Mouse (Mus musculus) testis, adult 2 months (tissue): ENCODE results near the gene Eno1. TPM values are rescaled to one million over a fixed set of nuclear protein-coding genes. Genes with fewer than 3 reads are reported as not detected.
"Not testable (repeated sequence)": the region's sequence is repeated elsewhere in the genome, so short reads cannot be mapped to it uniquely, and the experiment has no call there.

Source experiments
- H3K27ac ChIP-seq: fragments of 200-500 bp; 2 replicates; pipeline ENCODE4 v1.5.1; 2012; ENCODE audit warnings: low read depth, low read length; ENCODE audit not compliant: control insufficient read depth, insufficient read depth
- H3K27me3 ChIP-seq: fragments of 200-500 bp; 2 replicates; pipeline ENCODE4 v1.6.1; 2012; ENCODE audit warnings: mild to moderate bottlenecking, low read length, moderate library complexity; ENCODE audit not compliant: control insufficient read depth, insufficient read depth
- H3K36me3 ChIP-seq: fragments of 200-500 bp; 2 replicates; pipeline ENCODE4 v1.6.1; 2012; ENCODE audit warnings: mild to moderate bottlenecking, low read length; ENCODE audit not compliant: control insufficient read depth, insufficient read depth
- H3K4me1 ChIP-seq: fragments of 200-500 bp; 2 replicates; pipeline ENCODE4 v1.6.1; 2012; ENCODE audit warnings: low read length; ENCODE audit not compliant: control insufficient read depth, insufficient read depth
- H3K4me3 ChIP-seq: fragments of 200-500 bp; 2 replicates; pipeline ENCODE4 v1.5.1; 2012; ENCODE audit warnings: low read depth, mild to moderate bottlenecking, low read length, moderate library complexity, mixed read lengths; ENCODE audit not compliant: control insufficient read depth
- CTCF ChIP-seq: fragments of 200-500 bp; IDR thresholded peaks from 2 replicates; pipeline ENCODE4 v1.5.1; 2012; ENCODE audit warnings: low read depth, mild to moderate bottlenecking, inconsistent platforms, low read length, moderate library complexity; ENCODE audit not compliant: control insufficient read depth, insufficient read depth, insufficient replicate concordance
- POLR2A ChIP-seq: fragments of 200-500 bp; IDR thresholded peaks from 2 replicates; pipeline ENCODE4 v1.6.1; 2012; ENCODE audit warnings: low read depth, mild to moderate bottlenecking, inconsistent platforms, low read length, moderate library complexity; ENCODE audit not compliant: control insufficient read depth
- polyA plus RNA-seq: library from polyadenylated mRNA; depleted of rRNA; stranded (reverse); fragments of >200 nt; gene quantifications from 2 replicates; pipeline ENCODE4 v1.2.3, GENCODE M21; 2012

The Eno1 gene
- polyA plus RNA-seq, 1 experiment: 477 TPM

DNA sequence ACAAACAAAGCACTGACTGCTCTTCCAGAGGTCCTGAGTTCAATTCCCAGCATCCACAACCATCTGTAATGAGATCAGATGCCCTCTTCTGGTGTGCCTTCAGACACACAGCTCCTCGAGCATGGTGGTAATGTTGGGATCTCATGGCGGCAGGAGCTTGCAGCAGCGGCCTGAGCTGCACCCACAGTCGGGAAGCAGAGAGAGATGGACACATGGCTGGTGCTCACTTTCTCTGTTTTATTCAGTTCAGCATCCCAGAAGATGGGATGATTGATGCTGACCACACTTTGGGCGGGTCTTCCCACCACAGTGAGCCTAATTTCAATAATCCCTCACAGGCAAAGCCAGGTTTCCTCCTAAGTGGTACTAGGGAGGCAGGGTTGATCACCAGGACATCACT lies 39.0 kb downstream of the Eno1 start:
- no peaks in the 10 kb centered on the region for H3K36me3 ChIP-seq
- H3K4me1 ChIP-seq: no peaks in the 10 kb centered on the region; the same call in 1 of the 2 replicates
- H3K27me3 ChIP-seq: no peaks in the 10 kb centered on the region
- TF ChIP-seq POLR2A: no peak
- TF ChIP-seq CTCF: no peak
- H3K4me3 ChIP-seq: no peak overlapping the region
- H3K27ac ChIP-seq: no peak overlapping the region

DNA sequence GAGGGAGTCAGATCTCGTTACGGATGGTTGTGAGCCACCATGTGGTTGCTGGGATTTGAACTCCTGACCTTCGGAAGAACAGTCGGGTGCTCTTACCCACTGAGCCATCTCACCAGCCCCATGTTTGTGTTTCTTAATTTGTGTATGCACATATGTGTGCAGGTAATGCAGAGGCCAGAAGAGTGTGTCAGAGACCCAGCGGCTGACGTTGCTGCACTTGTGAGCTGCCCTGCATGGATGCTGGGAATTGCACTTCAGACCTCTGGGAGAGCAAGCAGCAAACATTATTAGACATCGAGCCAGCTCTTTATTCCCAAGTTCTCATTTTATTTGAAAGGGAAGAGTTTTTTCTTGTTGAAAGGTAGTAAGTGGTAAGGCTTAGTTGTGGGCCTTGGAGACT lies 42.8 kb downstream of the Eno1 start:
- not testable (repeated sequence) for H3K36me3 ChIP-seq, H3K4me3 ChIP-seq, H3K27ac ChIP-seq, H3K27me3 ChIP-seq, H3K4me1 ChIP-seq

DNA sequence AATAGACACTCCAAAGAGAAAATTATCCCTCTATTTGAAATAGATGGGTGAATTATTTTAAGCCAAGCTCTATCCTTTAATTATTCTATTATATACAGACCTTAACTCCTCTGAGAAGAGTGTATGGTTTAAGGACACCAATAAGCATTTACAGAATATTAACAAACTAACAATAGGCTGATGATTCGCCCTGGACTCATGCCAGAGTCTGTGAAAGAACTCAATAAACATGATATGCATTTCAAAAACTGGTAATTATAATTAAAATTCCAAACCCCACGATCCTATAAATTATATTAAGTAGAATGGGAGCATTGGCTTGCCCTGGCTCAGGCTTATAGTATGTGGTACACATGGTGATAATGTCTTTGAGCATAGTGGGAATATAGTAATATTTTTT lies 43.5 kb downstream of the Eno1 start:
- Histone ChIP-seq H3K4me1 (peaks cover 8% of the 10 kb centered on the region), H3K27ac (no peak overlapping the region), H3K27me3 (no peaks in the 10 kb centered on the region), H3K36me3 (no peaks in the 10 kb centered on the region), H3K4me3 (no peak overlapping the region)
- TF ChIP-seq CTCF (no peak), POLR2A (no peak)

DNA sequence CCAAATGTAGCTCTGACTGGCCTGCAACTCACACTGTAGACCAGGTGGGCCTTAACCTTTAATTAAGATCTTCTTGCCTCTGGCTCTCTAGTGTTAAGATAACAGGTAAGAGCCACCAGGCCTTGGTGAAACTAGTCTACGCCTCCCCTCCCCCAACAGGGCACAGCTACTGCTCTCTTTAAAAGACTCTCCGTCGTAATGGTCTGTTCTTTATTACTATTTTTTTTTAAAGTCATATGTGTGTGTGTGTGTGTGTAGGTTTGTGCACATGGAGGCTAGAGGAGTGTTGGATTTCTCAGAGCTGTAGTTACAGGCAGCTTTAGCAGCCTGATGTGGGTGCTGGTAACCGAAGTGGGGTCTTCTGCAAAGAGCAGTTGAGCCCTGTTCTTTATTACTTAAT lies 43.9 kb downstream of the Eno1 start:
- H3K4me3 ChIP-seq: no peak overlapping the region
- no peak overlapping the region for H3K27ac ChIP-seq
- H3K36me3 ChIP-seq: no peaks in the 10 kb centered on the region
- no peaks in the 10 kb centered on the region for H3K27me3 ChIP-seq
- H3K4me1 ChIP-seq: peaks cover 8% of the 10 kb centered on the region
- TF ChIP-seq POLR2A: no peak
- TF ChIP-seq CTCF: no peak

DNA sequence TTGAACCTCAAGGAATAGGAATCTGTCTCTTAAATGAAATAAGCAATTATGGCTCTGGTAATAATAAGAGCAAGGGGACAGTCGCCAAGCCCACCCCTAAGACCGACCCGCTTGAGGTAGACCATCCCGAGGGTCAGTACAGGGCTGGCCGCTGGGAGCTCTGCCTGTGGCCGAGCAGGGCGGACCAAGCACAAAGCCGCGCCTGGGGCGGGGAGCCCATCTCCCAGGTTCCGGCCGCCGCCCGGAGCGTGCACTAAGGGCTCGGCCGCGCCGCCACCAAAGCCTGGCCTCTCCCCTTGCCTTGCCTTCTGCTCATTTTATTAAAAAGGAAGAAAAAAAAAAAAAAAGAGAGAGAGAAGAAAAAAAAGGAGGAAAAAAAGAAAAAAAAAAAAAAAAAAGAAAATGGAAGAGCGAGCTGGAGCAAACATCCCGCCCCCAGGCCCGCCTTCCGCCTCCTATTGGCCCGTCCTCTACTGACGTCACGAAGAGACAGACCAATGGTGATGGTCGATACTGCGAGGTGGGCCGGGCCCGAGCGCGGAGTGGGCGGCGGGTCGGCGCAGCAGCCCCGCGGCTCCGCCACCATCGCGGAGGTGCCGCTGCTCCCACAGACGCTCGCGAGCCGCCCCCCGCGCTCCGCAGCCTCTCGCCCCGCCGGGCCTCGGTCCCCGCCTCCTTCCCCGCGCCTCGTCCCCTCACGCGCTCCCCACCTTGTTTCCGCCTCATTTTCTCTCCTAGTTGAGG lies 44.7 kb downstream of the Eno1 start, which contains the start of gene Rere:
Gene Rere, plus strand, starts transcription at position 629 of the 744 bp plus-strand sequence.
- Histone ChIP-seq H3K4me3 (peak within 1 kb of the TSS; percentile 94), H3K36me3 (no peaks in the 10 kb centered on the region), H3K27me3 (no peaks in the 10 kb centered on the region), H3K27ac (peak within 1 kb of the TSS; percentile 92), H3K4me1 (peaks cover 8% of the 10 kb centered on the region)
- 0 out of 2 replicates have a peak, but pooled peaks have one; percentile 2 for TF ChIP-seq CTCF
- TF ChIP-seq POLR2A: peak; percentile 87

DNA sequence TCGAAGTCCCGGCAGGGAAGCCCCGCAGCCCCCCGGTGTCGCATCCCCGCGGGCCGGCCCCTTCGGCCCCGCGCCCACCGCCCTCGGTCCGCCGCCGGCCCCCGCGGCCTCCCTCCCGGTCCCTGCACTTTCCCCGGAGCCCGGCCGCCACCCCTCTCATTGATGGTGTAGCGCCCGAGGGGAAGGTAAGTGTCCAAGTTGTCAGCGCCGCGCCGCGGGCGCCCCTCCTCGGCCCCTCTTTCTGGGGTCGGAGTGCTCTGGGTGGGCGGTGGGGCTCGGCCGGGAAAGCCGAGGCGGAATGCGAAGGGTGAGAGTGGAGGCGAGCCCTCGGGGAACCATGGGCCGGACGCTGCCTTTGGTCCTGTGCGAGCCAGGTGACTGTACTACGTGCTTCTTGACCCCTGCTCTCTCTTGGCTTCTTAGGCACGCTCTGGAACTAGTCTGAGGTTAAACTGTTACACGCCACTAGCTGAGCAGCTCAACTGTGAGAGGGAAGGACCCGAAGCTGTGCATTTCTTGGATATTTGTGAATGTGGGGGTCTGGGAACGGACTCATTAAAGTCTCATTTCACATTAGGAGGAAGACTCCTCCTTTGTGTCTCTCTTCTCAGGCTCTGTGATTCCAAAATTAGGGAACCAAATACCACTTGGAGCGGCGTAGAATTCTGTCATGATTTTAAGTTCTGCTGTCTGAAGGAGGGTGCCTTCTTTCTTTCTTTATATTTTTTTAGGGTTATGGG lies 45.5 kb downstream of the Eno1 start:
- peak overlapping the region; percentile 81 for H3K27ac ChIP-seq
- H3K27me3 ChIP-seq: no peaks in the 10 kb centered on the region
- peak overlapping the region; percentile 87 for H3K4me3 ChIP-seq
- no peaks in the 10 kb centered on the region for H3K36me3 ChIP-seq
- no peak for TF ChIP-seq POLR2A
- TF ChIP-seq CTCF: no peak
- H3K4me1 ChIP-seq: peaks cover 8% of the 10 kb centered on the region

DNA sequence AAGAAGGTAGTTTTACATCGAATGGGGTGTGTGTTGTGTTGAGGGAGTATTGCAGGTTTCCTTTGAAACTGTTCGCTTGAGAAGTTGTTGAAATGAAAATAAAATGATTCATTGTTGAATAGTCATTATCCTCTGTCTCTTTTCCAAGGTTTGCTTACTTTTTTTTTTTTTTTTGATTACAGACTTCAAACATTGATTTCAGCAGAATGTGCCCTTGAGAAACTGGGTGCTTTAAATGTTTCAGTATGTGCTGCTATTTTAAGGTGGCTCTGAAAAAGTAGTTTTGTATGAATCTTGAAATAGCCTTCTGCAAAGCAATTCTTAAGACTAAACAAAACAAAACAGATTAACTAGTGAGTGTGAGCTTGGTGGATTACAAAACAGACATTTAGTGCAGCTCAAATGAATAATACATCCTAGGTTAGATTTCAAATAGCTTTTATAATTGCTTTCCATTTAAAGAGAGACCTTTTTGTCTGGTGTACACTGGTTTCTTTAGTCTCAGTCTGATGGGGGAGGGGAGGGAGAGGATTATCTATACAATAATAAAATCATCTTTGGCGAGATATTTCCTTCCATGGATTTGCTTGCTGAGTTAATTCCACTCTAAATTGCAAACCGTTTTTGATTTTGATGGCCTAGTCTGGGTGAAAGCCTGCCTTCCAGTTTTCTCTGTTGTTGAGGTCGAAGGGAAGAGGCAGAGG lies 46.3 kb downstream of the Eno1 start:
- Histone ChIP-seq H3K36me3 (no peaks in the 10 kb centered on the region), H3K4me3 (no peak overlapping the region), H3K27me3 (no peaks in the 10 kb centered on the region), H3K27ac (peak overlapping the region; percentile 18; the same call in 1 of the 2 replicates), H3K4me1 (peaks cover 8% of the 10 kb centered on the region)
- TF ChIP-seq POLR2A (no peak), CTCF (no peak)
